Mouse (Mus musculus) right cerebral cortex, postnatal 25 days (tissue): ENCODE data around the gene Efna5.

Experiments
- DNase-seq: peaks from one replicate; pipeline ENCODE4 v3.0.0; 2022

The Efna5 gene

DNA sequence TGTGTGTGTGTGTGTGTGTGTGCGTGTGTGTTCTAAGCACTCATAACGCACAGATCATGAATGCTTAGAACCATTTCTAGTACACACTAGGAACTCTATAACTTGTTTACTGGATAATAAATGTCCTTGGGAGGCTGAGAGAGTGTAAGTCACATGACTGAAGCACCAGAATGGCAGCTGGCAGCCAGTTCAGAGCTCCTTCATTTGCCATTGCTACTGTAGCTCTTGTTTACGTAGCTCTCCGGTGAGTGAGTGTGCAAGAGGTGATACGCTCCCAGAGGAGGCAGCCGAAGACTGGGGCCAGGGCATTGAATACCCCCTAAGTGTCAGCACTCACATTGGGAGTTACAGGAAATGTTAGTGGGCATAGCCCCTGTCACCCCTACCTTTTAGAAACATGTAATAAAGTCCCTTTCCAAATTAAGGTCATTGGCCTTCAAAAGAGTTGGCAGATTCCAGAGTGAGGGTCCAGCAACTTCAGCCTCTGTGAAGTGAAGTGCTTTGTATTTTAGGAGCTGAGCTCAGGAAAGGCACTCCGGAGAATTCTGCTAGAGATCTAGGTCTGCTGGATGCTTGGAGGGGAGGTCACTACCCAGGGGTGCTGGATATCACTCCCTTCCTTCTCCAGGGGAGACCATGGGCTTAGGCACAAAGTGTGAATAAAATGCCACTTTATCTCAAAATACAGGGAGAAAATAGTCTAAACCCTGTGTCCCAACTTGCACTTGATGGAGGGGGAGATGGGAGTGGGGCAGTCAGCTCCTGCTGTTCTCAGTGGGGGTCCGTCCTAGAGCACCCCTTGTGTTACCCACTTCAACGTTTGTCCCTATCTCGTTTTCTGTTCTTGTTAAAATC, 289.3 kb downstream of the Efna5 start:
- no peak for DNase-seq

DNA sequence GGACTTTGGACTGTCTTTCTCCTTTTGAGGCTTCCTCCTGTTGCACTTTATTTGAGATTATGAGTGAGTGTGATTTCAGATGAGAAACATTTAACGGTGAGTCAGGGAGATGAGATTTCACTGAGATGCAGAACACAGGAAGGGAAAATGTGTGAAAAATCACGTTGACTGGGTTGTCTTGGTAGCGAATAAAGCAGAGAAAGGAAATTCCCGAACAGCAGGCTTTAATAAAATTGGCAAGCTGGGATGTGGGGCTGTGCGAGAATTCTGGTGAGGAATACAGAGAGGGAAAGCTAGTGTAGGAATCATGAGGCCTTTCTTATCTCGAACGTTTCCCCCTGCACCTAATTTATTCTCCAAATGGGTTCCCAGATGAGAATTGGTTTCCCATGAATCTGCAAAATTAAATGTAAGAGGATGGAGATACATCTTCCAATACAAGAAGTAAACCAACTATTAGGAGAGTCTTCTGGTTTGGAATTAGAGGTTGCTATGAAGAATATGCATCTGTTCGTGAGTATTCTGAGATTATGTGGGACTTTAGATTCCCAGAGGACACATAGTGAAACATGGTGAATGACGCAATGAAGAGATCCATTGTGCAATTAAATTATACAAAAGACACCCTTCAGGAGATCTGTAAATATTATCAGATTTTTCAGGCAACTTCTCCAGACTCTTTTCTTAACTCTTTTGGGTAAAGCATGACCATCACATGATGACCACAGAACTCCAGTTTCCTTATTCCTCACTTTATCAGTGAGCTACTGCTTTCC, 290.2 kb downstream of the Efna5 start:
- DNase-seq = no peak

- DNase-seq = no peak
Observed at GRCm38 (mm10) chr17:62580127-62580526, 301.0 kb downstream of the Efna5 start.

DNA sequence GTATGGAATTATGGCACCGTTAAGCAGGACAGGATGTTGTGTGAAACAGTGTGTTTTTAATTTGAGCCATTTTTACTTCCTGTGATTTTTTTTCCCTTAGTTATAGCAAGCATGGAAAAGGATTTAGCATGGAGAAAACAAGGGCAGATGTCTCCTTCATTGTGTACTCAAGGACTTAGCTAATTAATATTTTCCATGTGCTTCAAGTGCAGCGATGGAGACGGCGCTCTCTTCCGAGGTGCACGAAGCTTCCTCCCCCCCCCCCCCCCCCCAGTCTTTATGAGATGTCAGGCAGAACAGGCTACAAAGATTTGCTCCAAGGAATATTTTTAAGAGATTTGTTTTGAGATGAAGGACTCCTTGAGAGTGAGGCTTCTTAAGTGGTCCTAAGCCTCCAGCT, 301.5 kb downstream of the Efna5 start:
- no peak for DNase-seq

GRCm38 (mm10) chr17:62574499-62575265, 306.4 kb downstream of the Efna5 start:
- DNase-seq = no peak

GRCm38 (mm10) chr17:62570101-62570500, 311.0 kb downstream of the Efna5 start:
- no peak for DNase-seq

GRCm38 (mm10) chr17:62568019-62568418, 313.1 kb downstream of the Efna5 start:
- DNase-seq = no peak

GRCm38 (mm10) chr17:62565632-62566031, 315.5 kb downstream of the Efna5 start:
- no peak for DNase-seq

- no peak for DNase-seq
Observed at GRCm38 (mm10) chr17:62562439-62562838, 318.7 kb downstream of the Efna5 start.

DNA sequence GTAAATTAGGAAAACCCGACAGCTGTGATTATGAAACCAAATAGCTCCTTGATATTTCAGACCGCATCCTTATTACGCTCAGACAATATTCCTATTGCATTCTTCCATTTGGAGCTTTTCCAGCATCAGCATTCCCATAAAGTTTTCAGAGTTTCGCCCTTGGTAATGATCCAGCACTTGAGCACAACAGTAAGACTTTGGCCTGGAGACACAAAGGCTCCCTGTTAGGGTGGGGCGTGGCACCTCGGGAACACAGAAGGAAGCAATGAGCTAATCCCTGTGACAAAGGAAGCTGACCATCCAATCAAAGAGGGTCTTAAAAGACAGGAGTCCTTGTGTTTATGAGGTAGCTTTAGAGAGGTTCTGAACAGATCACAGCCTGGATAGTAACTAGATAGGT, 323.9 kb downstream of the Efna5 start:
- DNase-seq = no peak
